Mouse (Mus musculus): ENCODE measurements at regions not wholly inside any gene's neighbourhood (a gene's known extent, or its start where the extent isn't known, plus 50 kb on each side); places are given as distances from the start of the nearest gene placed in this dataset.

- ATAC-seq (ENCODE audit: insufficient number of reproducible peaks, insufficient read depth, low FRiP score, low TSS enrichment) = no peak
- H3K9ac ChIP-seq = no peak overlapping the region
- no peak overlapping the region for H3K4me3 ChIP-seq
- no peaks in the 10 kb centered on the region for H3K9me3 ChIP-seq
- 79% methylated on average over 5 of the region's 5 CpGs for WGBS
- H3K27me3 ChIP-seq = no peaks in the 10 kb centered on the region
- no peaks in the 10 kb centered on the region for H3K36me3 ChIP-seq
- no peak overlapping the region for H3K27ac ChIP-seq
- H3K4me1 ChIP-seq = 0 out of 2 replicates have a peak, but pooled peaks cover 4% of the 10 kb centered on the region
- H3K4me2 ChIP-seq (replicated peaks) = no peak overlapping the region
Observed at GRCm38 (mm10) chr2:59431466-59431865, 53.0 kb upstream of the Dapl1 start.

GRCm38 (mm10) chr2:59431867-59432266 is 52.6 kb upstream of the Dapl1 start:
- WGBS = 80% methylated on average over 7 of the region's 7 CpGs
- Histone ChIP-seq H3K4me3 (no peak overlapping the region), H3K27ac (no peak overlapping the region), H3K36me3 (no peaks in the 10 kb centered on the region), H3K4me2 (replicated peaks) (no peak overlapping the region), H3K4me1 (0 out of 2 replicates have a peak, but pooled peaks cover 4% of the 10 kb centered on the region), H3K9ac (no peak overlapping the region), H3K27me3 (no peaks in the 10 kb centered on the region), H3K9me3 (no peaks in the 10 kb centered on the region)
- ATAC-seq (ENCODE audit: insufficient number of reproducible peaks, insufficient read depth, low FRiP score, low TSS enrichment) = no peak

All from embryonic facial prominence, embryonic 12.5 days (tissue).